Mouse (Mus musculus): ENCODE data around the gene Defb9.

GRCm38 (mm10) chr8:21932610-21933009 is 47.4 kb upstream of the Defb9 start, which contains the start of gene Defb15:
- TF ChIP-seq CTCF (IDR thresholded peaks at IDR 0.05; ENCODE audit: extremely low read depth, insufficient read length, insufficient replicate concordance, low read depth, low read length) (no peak), POLR2A (IDR thresholded peaks at IDR 0.05; ENCODE audit: low read depth, low read length) (no peak)
